Comparison of ENCODE assay signal across 8 mouse cellular contexts in the genomic region with DNA sequence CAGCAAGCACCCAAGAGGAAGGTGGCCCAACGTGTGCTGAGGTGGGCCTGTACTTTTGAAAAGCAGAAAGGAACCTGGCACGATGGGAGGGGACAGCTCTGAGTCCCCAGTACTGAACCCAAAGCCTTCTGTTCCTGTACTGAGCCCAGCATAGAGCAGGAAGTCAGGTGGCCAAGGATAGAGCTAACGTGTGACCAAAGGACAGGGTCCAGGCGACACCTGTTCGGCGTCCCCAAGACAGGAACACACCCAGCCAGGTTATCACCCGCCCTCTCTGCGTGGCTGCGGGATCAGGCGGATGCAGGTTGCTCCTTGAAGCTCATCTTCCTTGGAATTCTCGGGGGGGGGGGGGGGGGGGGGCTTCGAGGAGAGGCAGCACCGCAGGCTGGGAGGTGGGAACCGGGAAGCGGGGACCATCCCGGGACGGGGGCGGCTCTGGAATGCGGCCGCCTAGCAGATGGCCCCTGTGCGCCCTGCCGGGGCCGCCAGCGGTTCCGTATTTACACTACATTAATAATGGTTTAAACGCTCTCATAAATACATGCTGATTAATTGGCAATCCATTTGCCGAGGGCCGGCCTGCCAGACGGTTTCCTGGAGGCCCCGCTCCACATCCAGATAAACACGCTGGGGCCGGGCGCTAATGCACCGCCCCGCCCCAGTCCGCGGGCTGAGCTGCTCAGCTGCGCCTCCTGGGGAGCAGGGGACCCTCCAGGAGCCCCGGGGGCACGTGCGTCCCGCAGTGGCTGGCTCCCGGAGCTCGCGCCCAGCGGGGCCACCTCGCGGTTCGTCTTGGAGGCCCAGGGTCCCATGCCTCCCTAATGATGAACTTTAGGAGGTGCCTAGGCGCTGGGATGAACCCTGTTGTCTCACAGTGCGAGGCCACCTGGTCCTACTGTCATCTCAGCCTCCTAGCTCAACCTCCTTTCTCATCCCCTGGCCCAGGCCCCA.
DNase-seq lines count a peak whose midpoint lies in the region; ATAC-seq and TF ChIP-seq lines count a peak whose summit lies in the region.

No protein-coding gene starts in this region.

- H3K4me1 ChIP-seq in E14TG2a.4 (replicated peaks; ENCODE audit: low read depth, low read length): peaks cover 26% of the 10 kb centered on the region
- H3K4me1 ChIP-seq in forebrain, embryonic 14.5 days (ENCODE audit: control insufficient read depth, insufficient read depth, low read length): peaks cover 10% of the 10 kb centered on the region; the same call in 1 of the 2 replicates
- H3K4me1 ChIP-seq in intestine, postnatal 0 days (replicated peaks; ENCODE audit: control insufficient read depth, insufficient read depth, low read length): 0 out of 2 replicates have a peak, but pooled peaks cover 6% of the 10 kb centered on the region
- H3K4me1 ChIP-seq in midbrain, embryonic 11.5 days (ENCODE audit: control insufficient read depth, insufficient read depth, low read length): peaks cover 5% of the 10 kb centered on the region; the same call in 1 of the 2 replicates

- H3K9me3 ChIP-seq in E14TG2a.4 (ENCODE audit: low read length): no peaks in the 10 kb centered on the region
- no peaks in the 10 kb centered on the region for H3K9me3 ChIP-seq in forebrain, embryonic 14.5 days (replicated peaks; ENCODE audit: control insufficient read depth, low read length)
- H3K9me3 ChIP-seq in intestine, postnatal 0 days (ENCODE audit: control insufficient read depth): no peaks in the 10 kb centered on the region
- no peaks in the 10 kb centered on the region for H3K9me3 ChIP-seq in midbrain, embryonic 11.5 days (ENCODE audit: control insufficient read depth, low read length)

- WGBS in forebrain, embryonic 14.5 days: 2% methylated on average over 48 of the region's 51 CpGs
- 2% methylated on average over 48 of the region's 51 CpGs for WGBS in intestine, postnatal 0 days
- 3% methylated on average over 45 of the region's 51 CpGs for WGBS in midbrain, embryonic 11.5 days

- no peaks in the 10 kb centered on the region for H3K36me3 ChIP-seq in E14TG2a.4 (ENCODE audit: insufficient read depth, low read length)
- no peaks in the 10 kb centered on the region for H3K36me3 ChIP-seq in forebrain, embryonic 14.5 days (ENCODE audit: control insufficient read depth, insufficient read depth, low read length)
- H3K36me3 ChIP-seq in intestine, postnatal 0 days (ENCODE audit: control insufficient read depth, insufficient read depth): no peaks in the 10 kb centered on the region
- H3K36me3 ChIP-seq in midbrain, embryonic 11.5 days (ENCODE audit: control insufficient read depth, insufficient read depth, low read length): no peaks in the 10 kb centered on the region

- H3K4me2 ChIP-seq in forebrain, embryonic 14.5 days (ENCODE audit: low read length): peak overlapping the region; percentile 51
- peak overlapping the region; percentile 65 for H3K4me2 ChIP-seq in intestine, postnatal 0 days (replicated peaks; ENCODE audit: low read depth)
- H3K4me2 ChIP-seq in midbrain, embryonic 11.5 days: peak overlapping the region; percentile 48

- DNase-seq in adrenal gland, adult 2 months: peak; percentile 3
- no peak for DNase-seq in adrenal gland, adult 8-10 months
- DNase-seq in forebrain, embryonic 14.5 days (ENCODE audit: low spot score): peak; percentile 63
- DNase-seq in midbrain, embryonic 11.5 days (ENCODE audit: low spot score, missing footprints): peak; percentile 90
- no peak for DNase-seq in left cerebral cortex, postnatal 36 days (ENCODE audit: low spot score in 2 of 2)
- no peak for DNase-seq in left cerebral cortex, postnatal 4 days

- intact Hi-C loops in left cerebral cortex, postnatal 36 days (cut with DNase I): no loop called here
- intact Hi-C loops in left cerebral cortex, postnatal 4 days (cut with DNase I): no loop called here

- peaks cover 73% of the 10 kb centered on the region for H3K27me3 ChIP-seq in E14TG2a.4 (ENCODE audit: insufficient read depth, low read length)
- H3K27me3 ChIP-seq in forebrain, embryonic 14.5 days (replicated peaks; ENCODE audit: control insufficient read depth, insufficient read depth, low read length): peaks cover 42% of the 10 kb centered on the region
- H3K27me3 ChIP-seq in intestine, postnatal 0 days (replicated peaks; ENCODE audit: control insufficient read depth, insufficient read depth, low read length): peaks cover 25% of the 10 kb centered on the region
- peaks cover 53% of the 10 kb centered on the region for H3K27me3 ChIP-seq in midbrain, embryonic 11.5 days (ENCODE audit: control insufficient read depth, insufficient read depth, low read length)

- H3K9ac ChIP-seq in forebrain, embryonic 14.5 days (ENCODE audit: low read length): 0 out of 2 replicates have a peak overlapping the region, but pooled peaks have one; percentile 21
- H3K9ac ChIP-seq in intestine, postnatal 0 days (ENCODE audit: low read depth, low read length): no peak overlapping the region
- H3K9ac ChIP-seq in midbrain, embryonic 11.5 days (ENCODE audit: low read length): peak overlapping the region; percentile 14; the same call in 1 of the 2 replicates

- TF ChIP-seq CTCF in E14TG2a.4 (conservative IDR thresholded peaks at IDR 0.05; ENCODE audit: low read length): no peak
- TF ChIP-seq CTCF in intestine, postnatal 0 days (IDR thresholded peaks at IDR 0.05; ENCODE audit: low read depth): peak; percentile 68

- peak overlapping the region; percentile 72 for H3K4me3 ChIP-seq in E14TG2a.4 (replicated peaks; ENCODE audit: low read length)
- peak overlapping the region; percentile 20 for H3K4me3 ChIP-seq in forebrain, embryonic 14.5 days (ENCODE audit: low read depth, low read length)
- H3K4me3 ChIP-seq in intestine, postnatal 0 days (ENCODE audit: low read depth, low read length): peak overlapping the region; percentile 29
- H3K4me3 ChIP-seq in midbrain, embryonic 11.5 days (ENCODE audit: low read depth, low read length): peak overlapping the region; percentile 25

- ATAC-seq in forebrain, embryonic 14.5 days: peak; percentile 67
- ATAC-seq in intestine, postnatal 0 days: peak; percentile 88
- ATAC-seq in midbrain, embryonic 11.5 days (ENCODE audit: low FRiP score): peak; percentile 55

- H3K27ac ChIP-seq in forebrain, embryonic 14.5 days (ENCODE audit: low read depth, low read length): no peak overlapping the region
- peak overlapping the region; percentile 46; the same call in 1 of the 2 replicates for H3K27ac ChIP-seq in intestine, postnatal 0 days (ENCODE audit: low read depth, low read length)
- H3K27ac ChIP-seq in midbrain, embryonic 11.5 days (ENCODE audit: low read depth, low read length): no peak overlapping the region

Comparison
In these comparisons a context has a peak if more than half of its experiments do, and no peak if none do; other contexts are left out.
1. DNase-seq: peak in adrenal gland, adult 2 months (single experiment), forebrain, embryonic 14.5 days (single experiment) and midbrain, embryonic 11.5 days (single experiment); none in adrenal gland, adult 8-10 months (single experiment), left cerebral cortex, postnatal 36 days (0 of 2) and left cerebral cortex, postnatal 4 days (single experiment).
2. H3K4me3 ChIP-seq: peak in every context shown above with its lines; median percentile 72 in E14TG2a.4; 29 in intestine, postnatal 0 days; 25 in midbrain, embryonic 11.5 days; 20 in forebrain, embryonic 14.5 days.
3. Peak in every context shown above with its lines, with median percentiles within 50 percentile points of each other: ATAC-seq and H3K4me2 ChIP-seq.